Mouse (Mus musculus): Measurements from ENCODE around the gene Cops2.

- no peak for TF ChIP-seq CTCF (IDR thresholded peaks at IDR 0.05; ENCODE audit: low read depth)
- no peak for TF ChIP-seq EP300 (IDR thresholded peaks at IDR 0.05; ENCODE audit: low read depth)
These were observed 73.9 kb downstream of the Cops2 start for GRCm38 (mm10) chr2:125785021-125785420.
